In genomic region chr16:75970266-75970998, GRCm38 (mm10) we compare ENCODE assay signal across 17 mouse cellular contexts.
"Had no signal": no experiment of that assay in that cellular context is flagged by ENCODE, and none has a peak within 500 bp of the region (broad histone marks: within the 10 kb centered on the region; RNA-seq: fewer than 3 reads in every experiment).

No protein-coding gene starts in this region.

- H3K4me3 ChIP-seq: kidney, embryonic 15.5 days; left cerebral cortex, adult 2 months; limb, embryonic 12.5 days; liver, embryonic 13.5 days; lung, embryonic 15.5 days; megakaryocyte, embryonic 14.5 days; midbrain, embryonic 12.5 days; neural tube, embryonic 13.5 days had no signal

- H3K27me3 ChIP-seq: kidney, embryonic 15.5 days; limb, embryonic 12.5 days; liver, embryonic 13.5 days; lung, embryonic 15.5 days; megakaryocyte, embryonic 14.5 days; midbrain, embryonic 12.5 days; neural tube, embryonic 13.5 days had no signal

- H3K36me3 ChIP-seq: kidney, embryonic 15.5 days; limb, embryonic 12.5 days; liver, embryonic 13.5 days; lung, embryonic 15.5 days; midbrain, embryonic 12.5 days; neural tube, embryonic 13.5 days had no signal

- ATAC-seq: liver, postnatal 0 days had no signal

- DNase-seq: kidney, adult 18-20 months; kidney, postnatal 14 days; liver; liver, embryonic 13.5 days; liver, postnatal 0 days; lung, postnatal 14 days; right cerebral cortex, adult 18-20 months; right cerebral cortex, postnatal 25 days; thymus, postnatal 36 days had no signal

- H3K4me2 ChIP-seq: kidney, embryonic 15.5 days; limb, embryonic 12.5 days; liver, embryonic 13.5 days; lung, embryonic 15.5 days; midbrain, embryonic 12.5 days; neural tube, embryonic 13.5 days had no signal

- H3K9ac ChIP-seq: kidney, embryonic 15.5 days; limb, embryonic 12.5 days; liver, embryonic 13.5 days; liver, postnatal 0 days; lung, embryonic 15.5 days; midbrain, embryonic 12.5 days; neural tube, embryonic 13.5 days had no signal

- H3K9me3 ChIP-seq: kidney, embryonic 15.5 days; limb, embryonic 12.5 days; liver, embryonic 13.5 days; lung, embryonic 15.5 days; megakaryocyte, embryonic 14.5 days; midbrain, embryonic 12.5 days; neural tube, embryonic 13.5 days had no signal

- H3K27ac ChIP-seq: kidney, embryonic 15.5 days; left cerebral cortex, adult 2 months; limb, embryonic 12.5 days; liver, embryonic 13.5 days; lung, embryonic 15.5 days; macrophage; midbrain, embryonic 12.5 days; neural tube, embryonic 13.5 days had no signal

- H3K4me1 ChIP-seq: kidney, embryonic 15.5 days; limb, embryonic 12.5 days; liver, embryonic 13.5 days; lung, embryonic 15.5 days; megakaryocyte, embryonic 14.5 days; midbrain, embryonic 12.5 days had no signal
